Mouse (Mus musculus) kidney, embryonic 14.5 days (tissue): ENCODE measurements around the gene Cavin4. TPM values are rescaled to one million over a fixed set of nuclear protein-coding genes. Genes with fewer than 3 reads are reported as not detected.

Experiments used
- polyA plus RNA-seq: library from polyadenylated mRNA; unstranded; fragments of >200 nt; fragmentation: Nextera tagmentation; extraction: Ambion mirVana; gene quantifications from 2 replicates; pipeline ENCODE4 v1.2.1, GENCODE M21; 2014

Cavin4 gene
- polyA plus RNA-seq, 1 experiment from 2014 or later, result 1.2 TPM

Other genes with a start within 250 kb of the Cavin4 start
- gene Tex10, start 190.1 kb upstream of the Cavin4 start, polyA plus RNA-seq, result 58.1 and 80.2 TPM in 2 replicates
- gene Msantd3, start 123.6 kb upstream of the Cavin4 start, polyA plus RNA-seq, result 32.1 and 38.6 TPM in 2 replicates
- 69.0 and 93.4 TPM in 2 replicates for gene Tmeff1, start 78.3 kb upstream of the Cavin4 start, polyA plus RNA-seq